Mouse (Mus musculus) gastrocnemius, postnatal 36 days (tissue): ENCODE measurements at regions not wholly inside any gene's neighbourhood (a gene's known extent, or its start where the extent isn't known, plus 50 kb on each side); places are given as distances from the start of the nearest gene placed in this dataset.

ENCODE experiments used
- DNase-seq, 2 experiments: peaks; one replicate each; pipeline ENCODE4 v3.0.0; 2022
- intact Hi-C: fragments of 180-260 bp; cut with DNase I; formaldehyde crosslinking; loops from one replicate; pipeline ENCODE4 v1.15.1; 2025

DNA sequence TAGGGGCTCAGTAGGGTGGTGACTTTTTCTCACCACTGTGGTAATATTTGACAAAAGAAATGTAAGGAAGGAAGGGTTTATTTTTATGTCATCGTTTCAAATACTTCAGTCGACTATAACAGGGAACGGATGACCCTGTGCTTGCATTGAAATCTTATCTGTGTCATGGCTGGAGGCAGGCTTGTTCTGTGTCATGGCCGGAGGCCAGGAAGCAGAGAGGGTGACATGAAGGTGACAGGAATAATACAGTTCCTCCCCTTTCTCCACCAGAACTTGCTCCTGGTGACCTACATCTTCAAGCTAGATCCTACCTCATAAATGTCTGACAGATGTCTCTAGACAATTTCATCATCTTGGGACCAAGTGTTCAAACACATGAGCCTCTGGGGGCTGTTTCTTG is 201.5 kb upstream of the Krr1 start:
- no peak for DNase-seq
- intact Hi-C loops: no loop called here

DNA sequence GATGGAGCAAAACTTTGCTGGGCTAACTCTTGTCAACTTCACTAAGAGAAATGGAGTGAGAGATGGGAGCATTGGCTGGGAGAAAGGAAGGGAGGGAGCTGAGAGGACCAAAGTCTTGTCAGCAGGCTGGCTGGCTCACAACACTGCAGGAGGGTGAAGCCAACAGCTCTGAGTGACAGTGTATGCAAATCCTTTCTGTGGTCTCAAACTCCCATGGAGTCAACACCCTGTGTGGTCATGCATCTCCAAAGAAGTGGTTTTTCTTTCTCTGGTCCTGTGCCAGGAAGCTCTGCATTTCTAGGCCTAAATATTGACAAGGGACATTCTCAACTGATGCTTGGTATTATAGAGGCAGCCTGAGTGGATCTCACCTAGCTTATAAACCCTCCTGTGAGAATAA is 194.9 kb upstream of the Krr1 start:
- intact Hi-C loops: no loop called here
- DNase-seq: no peak

DNA sequence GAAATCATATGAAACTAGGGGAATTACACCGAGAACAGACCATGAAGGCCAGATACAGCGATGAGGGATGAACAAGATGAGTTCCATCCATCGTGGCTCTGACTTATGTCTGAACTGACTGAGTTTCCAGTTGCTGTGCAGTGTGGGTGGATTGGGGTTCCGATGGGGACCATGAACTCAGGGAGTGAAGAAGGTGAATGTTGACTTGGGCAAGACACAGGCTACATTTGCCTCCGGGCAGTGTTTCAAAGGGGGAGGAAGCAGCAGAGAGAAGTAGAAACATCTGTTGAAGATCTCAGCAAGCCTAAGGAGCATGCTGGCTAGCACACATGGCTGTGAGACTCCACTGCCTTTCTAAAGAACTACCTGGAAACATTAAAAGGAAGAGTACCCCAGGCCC is 194.4 kb upstream of the Krr1 start:
- no peak for DNase-seq
- intact Hi-C loops: no loop called here

DNA sequence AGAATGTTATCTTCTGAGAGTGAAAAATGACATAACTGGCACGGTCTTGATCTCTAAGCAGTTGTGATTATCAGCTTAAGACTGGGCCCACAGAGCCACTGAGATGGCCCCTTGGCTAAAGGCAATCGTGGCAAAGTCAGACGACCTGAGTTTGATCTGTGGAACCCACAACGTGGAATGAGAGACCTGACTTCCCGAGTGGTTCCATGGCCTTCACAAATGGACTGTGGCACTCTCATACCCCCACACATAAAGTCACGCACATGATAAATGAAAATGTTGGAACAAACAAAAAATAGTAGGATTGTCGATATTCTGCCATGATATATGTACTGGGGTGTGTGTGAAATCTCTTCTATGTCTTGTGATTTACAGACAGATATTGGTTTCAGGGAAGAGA is 192.5 kb upstream of the Krr1 start:
- no peak for DNase-seq
- intact Hi-C loops: no loop called here

DNA sequence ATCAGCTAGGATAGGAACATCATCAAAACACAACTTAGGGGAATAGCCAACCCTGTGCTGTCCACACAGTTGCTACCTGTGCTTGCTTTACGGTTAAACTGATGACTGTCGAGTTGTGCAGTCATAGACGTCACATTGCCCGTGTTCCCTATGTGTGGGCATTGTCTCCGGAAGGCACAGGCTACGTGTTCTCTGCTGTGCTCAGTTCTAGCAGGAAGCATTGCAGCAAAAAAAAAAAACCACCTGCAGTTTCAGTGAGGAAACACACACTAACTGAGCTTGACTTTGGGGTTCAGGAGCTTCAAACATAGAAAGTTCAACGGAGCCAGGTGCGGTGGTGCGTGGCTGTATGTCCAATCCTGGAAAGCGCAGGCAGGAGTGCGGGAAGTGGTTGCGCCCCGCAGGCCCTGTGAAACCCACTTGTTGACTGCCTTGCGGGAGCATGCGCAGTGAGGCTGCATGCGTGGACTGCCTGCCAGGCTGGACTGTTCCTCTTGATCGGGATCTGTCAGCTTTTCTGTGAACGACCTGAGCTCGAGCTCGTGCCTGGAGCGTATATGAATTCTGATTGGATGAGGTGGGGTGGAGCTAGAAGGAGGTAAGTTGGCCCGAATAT is 190.2 kb upstream of the Krr1 start:
- DNase-seq: no peak
- intact Hi-C loops: no loop called here

DNA sequence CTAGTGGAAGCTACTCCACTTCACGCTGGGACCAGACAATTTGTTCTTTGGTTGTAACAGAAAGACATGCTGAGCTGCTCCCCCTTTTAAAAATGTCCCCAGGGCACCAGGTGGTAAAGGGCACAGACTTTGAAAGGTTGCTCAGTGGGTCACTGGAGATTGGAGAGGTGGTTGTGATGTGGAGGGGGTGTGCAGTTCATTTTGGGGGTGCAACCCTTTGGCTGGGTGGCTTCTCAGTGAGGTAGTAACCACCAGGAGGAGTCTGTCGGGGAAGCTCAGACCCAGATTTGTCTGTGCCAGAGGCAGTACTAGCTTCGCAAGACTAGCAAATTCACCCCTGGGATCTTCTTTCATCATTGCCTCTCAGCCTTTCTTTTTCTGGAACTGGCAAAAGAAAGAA is 189.0 kb upstream of the Krr1 start:
- intact Hi-C loops: no loop called here
- DNase-seq: no peak

DNA sequence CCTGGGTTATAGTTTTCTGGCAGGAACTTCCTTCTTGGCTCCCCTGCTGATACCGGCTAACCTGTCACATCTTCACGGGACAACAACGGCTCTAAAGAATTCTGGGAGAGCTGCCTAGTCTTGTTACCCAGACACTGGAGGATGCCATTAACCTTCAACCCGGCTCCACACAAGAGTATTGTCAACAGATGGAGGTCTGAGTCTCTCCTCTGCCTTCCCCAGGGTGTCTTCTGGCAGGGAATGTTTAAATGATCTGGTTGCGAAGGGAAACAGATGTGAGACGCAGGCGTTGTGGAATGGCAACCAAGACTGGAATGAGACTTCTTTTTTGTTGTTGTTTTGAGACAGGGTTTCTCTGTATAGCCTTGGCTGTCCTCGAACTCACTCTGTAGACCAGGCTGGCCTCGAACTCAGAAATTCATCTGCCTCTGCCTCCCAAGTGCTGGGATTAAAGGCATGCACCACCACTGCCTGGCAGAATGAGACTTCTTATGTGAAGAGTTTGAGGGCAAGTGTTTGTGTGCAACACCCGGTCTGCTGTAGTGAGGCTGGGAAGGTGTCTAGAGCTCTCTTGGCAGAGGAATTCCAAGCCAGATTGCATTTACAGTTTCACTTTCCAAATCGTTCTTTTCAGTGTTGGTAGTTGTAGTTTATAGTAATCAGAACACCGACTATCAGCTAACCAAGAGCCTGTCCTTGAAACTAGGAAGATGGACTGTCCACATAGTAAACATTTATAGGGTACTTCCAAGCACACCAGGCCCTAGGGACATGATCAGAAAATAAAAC is 188.2 kb upstream of the Krr1 start:
- intact Hi-C loops: no loop called here

DNA sequence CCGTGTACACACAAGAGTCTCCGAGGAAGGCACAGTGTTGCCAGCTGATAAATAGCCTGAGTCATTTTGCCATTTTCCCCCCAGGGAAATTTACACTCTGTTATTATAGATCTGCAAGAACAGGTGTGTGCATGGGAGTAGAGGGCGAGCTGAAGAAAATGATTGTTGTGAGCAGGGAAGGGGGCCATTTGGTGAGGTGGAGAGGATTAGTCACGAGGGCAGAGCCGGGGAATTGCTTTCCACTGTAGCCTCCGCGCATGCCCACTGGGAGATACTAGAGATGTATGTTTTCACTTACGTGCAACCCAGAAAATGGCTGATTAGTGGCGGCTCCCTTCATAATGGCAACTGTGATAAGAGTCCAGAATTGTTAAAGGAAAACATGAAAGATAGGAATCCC is 185.3 kb upstream of the Krr1 start:
- intact Hi-C loops: no loop called here
- DNase-seq: no peak

More for the DNA sequence above, 188.2 kb upstream of the Krr1 start:
- DNase-seq: peak in 1 of 2 experiments; percentile 52

DNA sequence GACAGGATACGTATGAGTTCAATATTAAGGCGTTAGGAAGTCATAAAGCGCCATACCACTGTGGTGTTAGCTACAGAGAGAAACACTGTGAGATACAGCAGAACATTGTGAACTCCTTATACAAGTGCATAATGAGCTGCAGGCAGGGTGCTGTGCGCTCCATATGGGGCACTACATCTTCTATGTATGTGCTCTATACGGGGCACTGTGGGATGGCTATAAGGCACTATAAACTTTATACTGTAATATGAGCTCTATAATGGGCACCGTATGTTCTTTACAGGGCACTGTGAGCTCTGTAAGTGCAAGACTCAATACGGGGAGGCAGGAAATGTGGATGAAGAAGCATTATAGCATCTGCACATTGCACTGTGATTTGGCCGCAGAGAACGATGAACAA is 183.2 kb upstream of the Krr1 start:
- DNase-seq: no peak
- intact Hi-C loops: no loop called here

DNA sequence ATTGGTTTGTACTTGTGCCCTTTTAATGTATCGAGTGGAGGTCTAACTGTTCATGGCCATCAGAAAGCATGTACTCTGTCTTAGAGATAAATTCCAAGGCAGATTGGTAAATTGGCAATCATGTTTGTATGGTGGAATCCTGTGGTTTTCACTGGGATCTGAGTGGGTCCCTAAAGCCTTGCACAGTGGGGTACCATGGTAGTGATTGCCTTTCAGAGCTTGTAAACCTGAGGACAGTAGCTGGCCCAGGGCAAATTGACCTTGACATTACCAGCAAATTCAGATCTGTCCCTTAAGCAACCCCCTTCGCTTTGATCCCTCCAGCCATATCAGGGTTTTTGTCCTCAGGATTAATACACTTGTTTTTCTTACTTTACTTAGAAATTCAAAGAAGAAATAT is 181.6 kb upstream of the Krr1 start:
- DNase-seq: no peak
- intact Hi-C loops: no loop called here

DNA sequence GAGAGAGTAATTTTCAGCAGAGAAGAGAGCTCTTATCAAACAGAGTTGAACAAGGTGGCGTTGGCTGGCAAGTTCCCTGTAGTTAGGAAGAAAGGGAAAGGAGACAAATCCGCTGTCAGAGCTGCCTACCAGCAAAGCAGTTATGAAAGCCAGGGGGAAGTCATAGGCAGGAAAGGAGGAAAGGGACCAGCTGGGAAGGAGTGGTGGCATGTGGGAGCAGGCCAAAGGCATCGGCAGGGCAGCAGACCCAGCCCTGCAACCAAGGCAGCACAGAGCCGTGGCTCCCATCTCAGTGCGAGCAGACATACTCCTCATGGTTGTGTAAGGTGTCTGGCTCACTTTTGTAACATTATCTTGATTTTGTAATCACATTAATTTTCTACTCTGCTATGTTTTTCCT is 177.4 kb upstream of the Krr1 start:
- intact Hi-C loops: no loop called here
- DNase-seq: no peak

DNA sequence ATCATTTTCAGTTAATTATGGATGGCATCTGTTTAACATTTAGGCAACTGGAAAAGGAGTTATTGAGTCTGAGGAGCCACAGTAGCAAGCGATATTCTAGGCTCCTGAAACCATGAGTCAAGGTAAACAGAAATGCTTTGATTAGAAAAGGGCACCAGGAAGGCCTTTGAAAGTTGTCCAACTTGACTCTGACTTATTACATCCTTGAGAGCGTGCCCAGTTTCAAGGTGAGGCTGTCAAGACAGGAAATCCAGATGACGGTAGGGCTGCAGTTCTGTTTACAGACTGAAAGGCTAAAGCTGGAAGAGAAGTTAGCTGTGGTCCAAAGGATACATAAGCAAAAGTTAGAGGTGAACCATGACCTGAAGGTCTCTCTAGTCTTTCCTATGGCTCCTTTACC is 176.7 kb upstream of the Krr1 start:
- intact Hi-C loops: no loop called here
- no peak for DNase-seq

DNA sequence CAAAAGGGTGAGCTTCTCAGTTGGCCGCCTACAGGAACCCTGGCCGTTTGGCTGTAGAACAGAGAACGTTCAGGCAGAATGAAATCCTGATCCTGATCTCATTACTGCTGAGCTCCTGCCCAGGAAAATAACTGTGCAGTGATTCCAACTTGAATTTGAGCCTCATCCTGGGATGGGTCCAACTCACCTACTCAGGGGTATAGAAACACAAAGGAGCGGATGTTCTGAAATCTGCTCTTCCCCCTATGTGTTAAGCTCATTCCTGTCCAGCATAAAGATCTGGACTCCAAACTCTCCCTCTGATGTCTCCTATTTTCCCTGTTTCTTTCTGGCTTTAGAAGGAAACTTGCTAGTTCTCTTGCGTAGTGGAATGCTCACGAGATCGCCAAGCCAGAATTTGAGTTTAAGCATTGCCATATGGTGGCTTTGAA is 173.6 kb upstream of the Krr1 start:
- intact Hi-C loops: no loop called here
- no peak for DNase-seq

DNA sequence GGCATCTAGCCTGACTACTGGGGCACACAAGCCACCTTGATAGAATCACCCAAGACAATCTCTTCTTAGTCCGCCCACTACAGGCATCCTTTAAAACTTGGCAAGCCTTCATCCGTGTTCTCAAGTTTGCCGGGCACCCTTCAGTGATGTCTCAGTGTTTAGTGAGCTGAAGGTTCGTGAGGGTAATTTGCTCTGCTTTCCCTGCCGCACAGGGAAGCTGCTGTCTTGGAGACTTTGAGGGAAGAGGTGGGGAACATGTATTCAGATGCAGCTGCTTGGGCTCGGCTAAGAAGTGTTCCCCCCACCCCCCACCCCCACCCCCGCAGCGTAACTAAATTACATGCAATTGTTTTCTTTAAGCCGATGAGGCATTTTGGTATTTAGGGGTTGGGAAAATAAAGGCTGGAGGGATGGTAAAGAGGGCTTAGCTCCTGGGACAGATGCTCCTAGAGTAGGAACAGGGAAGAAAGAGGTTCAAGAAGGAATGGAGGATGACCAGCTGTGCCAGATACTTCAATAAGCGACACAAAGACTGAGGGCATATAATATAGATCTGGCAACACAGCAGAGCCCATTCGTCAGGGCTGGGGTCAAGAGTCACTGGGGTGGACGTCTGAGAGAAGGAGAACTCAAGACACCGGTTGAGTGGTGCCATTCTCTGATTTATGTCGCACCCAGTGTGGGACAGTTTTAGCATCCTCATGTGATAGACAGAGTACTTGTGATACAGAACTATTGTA is 172.4 kb upstream of the Krr1 start:
- no peak for DNase-seq
- intact Hi-C loops: no loop called here

DNA sequence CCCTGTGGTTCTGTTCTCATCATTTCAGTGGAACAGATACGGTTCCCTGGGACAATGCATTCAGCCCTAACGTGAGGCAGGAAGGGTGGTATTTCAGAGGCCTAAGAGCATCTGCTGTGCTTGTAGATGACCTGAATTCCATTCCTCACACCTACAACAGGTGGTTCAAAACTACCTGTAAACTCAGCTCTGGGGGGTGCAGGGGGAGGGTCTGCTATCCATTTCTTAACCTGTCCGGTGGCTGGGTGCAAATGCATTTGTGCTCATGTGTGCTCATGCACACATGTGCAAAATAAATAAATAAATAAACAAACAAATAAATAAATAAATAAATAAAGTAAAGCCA is 171.9 kb upstream of the Krr1 start:
- intact Hi-C loops: no loop called here
- DNase-seq: no peak

DNA sequence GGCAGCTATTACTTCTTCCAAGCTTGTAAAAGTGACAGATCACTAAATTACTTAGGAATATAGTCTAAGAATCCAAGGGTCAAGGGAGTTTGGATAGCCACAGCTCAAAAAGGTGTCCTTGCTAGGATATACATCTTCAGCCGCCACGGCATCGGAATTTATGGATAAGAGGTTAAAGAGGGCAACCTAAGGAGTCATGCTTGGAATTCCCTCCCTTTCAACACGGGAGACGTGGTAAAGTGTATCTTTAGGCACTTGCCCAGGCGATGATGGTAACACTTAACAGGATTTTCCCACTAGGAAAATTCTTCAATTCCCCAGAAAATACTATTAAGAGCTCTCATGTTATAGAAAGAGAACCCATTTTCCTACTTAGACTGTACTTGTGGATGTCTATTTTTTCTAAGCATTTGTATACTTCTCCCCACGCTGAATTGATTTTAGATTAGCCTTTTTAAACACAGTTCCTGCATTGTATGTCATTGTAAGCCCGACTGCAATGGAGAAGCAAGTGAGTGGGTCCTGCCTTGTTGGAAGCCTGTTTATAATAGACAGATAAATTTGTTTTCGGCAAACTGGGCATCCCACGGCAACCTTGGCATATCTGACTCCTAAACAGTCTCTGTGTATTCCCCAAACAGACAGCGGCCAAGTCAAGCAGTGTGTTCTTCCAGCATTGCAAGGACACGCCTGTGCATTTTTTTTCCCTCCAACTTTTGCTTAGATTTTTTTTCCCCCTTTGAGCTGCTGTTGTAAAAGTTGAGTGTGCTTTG is 171.3 kb upstream of the Krr1 start:
- intact Hi-C loops: no loop called here
- DNase-seq: no peak

DNA sequence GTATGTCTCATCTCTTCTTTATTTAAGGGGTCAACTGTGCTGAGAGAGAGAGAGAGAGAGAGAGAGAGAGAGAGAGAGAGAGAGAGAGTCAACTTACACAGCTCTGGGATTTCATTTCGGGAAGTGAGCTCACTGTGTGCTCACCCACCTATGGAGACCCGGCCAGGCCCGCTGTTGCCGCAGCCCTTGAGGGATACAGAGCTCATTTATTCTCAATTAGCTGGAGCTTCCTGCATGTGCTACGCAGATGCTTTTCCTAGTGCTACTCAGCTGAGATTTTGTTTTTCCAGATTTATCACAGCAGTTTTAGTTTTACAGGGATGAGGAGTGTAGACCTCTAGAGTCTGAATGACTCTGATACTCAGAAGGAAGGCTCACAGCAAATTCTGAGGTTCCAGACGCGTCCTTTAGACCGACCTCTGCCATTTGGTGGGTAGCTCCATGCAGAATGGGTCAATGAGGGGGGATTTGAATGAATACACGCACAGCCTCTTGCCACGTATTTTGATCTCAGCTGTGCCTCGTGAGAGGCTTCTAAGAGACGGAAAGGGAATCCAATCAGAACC is 170.6 kb upstream of the Krr1 start:
- intact Hi-C loops: no loop called here
- DNase-seq: peak in 1 of 2 experiments; percentile 51

DNA sequence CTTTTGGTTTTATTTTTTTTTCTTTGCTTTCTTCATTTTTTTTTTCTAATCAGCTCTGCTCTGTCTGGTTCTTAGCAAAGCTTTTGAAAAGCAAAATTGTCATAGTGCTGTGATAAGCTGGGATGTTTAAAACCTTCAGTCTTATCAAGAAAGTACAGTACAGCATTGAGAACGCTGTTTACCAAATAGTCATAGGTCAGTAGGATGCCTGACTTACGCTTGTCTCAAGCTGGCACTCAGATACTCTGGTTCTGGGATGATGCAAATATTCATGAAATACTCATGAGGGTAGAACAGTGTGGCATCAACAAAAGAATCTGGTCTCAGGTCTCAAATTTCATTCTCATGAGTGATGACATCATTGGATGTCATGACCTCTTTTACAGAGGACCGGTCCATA is 166.1 kb upstream of the Krr1 start:
- intact Hi-C loops: no loop called here
- no peak for DNase-seq

DNA sequence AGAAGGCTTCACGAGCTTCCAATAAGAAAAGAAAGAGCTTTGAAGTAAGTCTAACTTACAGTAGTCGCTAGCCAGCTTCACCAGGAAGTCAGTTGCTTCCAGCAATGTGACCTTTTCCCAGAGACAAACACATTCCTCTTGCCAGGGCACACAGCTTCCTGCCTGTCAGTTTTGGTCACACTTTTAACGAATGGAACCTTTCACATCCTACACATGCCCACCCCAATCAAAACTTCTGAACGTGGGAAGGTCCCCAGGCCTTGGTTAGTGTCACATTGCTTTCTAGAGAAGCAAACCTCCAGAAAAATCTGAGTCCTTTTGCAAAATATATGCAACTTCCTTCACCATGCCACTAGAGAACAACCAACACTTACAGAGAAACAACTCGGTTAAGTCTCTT is 165.5 kb upstream of the Krr1 start:
- no peak for DNase-seq
- intact Hi-C loops: no loop called here

DNA sequence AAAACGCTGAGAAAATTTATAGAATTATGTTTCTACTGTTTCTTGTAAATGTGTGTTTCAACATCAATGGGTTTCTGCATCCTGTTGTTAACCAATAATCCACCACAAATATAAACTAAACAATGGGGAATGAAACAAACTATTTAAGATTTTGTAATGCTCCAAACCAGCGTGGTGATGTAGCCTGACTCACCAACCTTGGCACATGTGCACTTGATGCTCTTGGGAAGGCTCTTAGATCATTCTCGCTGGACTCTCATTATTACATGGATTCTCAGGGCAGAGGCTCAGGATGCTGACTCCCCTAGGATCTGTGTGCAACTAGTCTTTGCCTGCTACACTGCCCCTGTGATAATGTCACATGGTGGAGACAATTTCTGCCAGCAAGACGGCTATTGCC is 158.7 kb upstream of the Krr1 start:
- peak; percentile 18 to 39 for DNase-seq
- intact Hi-C loops: no loop called here

DNA sequence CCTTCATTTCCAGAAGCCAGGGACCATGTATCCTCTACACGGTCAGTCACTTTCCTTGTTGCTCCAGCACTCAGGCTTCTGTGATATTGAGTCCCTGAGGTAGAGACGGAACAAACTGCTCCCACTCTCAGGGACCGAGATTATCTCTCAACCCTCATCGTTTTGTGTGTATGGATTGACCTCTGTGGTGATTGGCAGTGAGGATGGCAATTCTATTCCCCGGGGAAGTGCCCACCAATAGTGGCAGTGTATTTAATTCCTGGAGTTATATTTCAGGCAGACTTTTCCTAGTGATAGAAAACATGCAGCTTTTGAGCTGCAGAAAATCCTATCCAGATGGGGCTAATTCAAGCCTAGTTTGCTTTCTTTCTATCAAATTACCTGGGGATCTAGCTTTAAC is 157.8 kb upstream of the Krr1 start:
- DNase-seq: no peak
- intact Hi-C loops: no loop called here
